Mouse (Mus musculus) heart, adult 2 months (tissue): Measurements from ENCODE around the gene Gm10722.
"Not testable (repeated sequence)": the region's sequence is repeated elsewhere in the genome, so short reads cannot be mapped to it uniquely, and the experiment has no call there.

ENCODE experiments used
- CTCF ChIP-seq: fragments of 200-600 bp; IDR thresholded peaks from 2 replicates; pipeline ENCODE4 v1.8.1; 2022; ENCODE audit warnings: antibody characterized with exemption, mild to moderate bottlenecking, moderate library complexity
- POLR2A ChIP-seq: fragments of 200-500 bp; IDR thresholded peaks from 2 replicates; pipeline ENCODE4 v1.6.1; 2011; ENCODE audit warnings: mild to moderate bottlenecking, low read depth, low read length, control low read depth; ENCODE audit not compliant: insufficient read depth

DNA sequence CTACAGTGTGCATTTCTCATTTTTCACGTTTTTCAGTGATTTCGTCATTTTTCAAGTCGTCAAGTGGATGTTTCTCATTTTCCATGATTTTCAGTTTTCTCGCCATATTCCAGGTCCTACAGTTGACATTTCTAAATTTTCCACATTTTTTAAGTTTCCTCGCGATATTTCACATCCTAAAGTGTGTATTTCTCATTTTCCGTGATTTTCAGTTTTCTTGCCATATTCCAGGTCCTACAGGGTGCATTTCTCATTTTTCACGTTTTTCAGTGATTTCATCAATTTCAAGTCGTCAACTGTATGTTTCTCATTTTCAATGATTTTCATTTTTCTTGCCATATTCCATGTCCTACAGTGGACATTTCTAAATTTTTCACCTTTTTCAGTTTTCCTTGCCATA lies 14.6 kb downstream of the Gm10722 start, which contains the start of gene Gm10720:
- not testable (repeated sequence) for TF ChIP-seq CTCF, POLR2A
